Mouse (Mus musculus): ENCODE measurements around the gene Hyls1. TPM values are rescaled to one million over a fixed set of nuclear protein-coding genes. Genes with fewer than 3 reads are reported as not detected.

The Hyls1 gene
- polyA plus RNA-seq, 1 experiment, result 21.1 TPM

DNA sequence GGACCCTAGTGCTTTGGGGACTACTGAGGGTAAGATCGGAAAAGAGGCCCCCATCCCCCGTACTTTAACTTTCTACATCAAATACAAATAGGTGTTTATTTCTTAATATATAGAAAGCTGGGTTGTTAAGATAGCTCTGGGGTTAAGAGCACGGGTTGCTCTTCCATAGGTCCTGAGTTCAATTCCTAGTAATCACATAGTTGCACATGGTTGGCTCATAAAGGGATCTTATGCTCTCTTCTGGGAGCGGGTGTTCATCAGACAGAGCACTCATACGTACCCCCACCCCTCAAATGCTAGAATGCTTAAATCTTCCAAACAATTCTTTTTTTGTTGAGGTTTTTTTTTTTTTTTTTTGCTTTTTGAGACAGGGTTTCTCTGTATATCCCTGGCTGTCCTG, 465 bp upstream of the Hyls1 start:
- no peak for TF ChIP-seq CTCF (IDR thresholded peaks at IDR 0.05; ENCODE audit: control insufficient read depth, insufficient read depth, low read length)
- TF ChIP-seq POLR2A (IDR thresholded peaks at IDR 0.05; ENCODE audit: borderline replicate concordance, control insufficient read depth, low read depth, low read length), result no peak
- no peak overlapping the region for H3K4me3 ChIP-seq (replicated peaks; ENCODE audit: control insufficient read depth, low read depth, low read length)
- H3K4me1 ChIP-seq (ENCODE audit: control insufficient read depth, insufficient read depth, low read length), result no peaks in the 10 kb centered on the region; the same call in 1 of the 2 replicates
- WGBS, result 13% methylated on average over 5 of the region's 5 CpGs
- H3K27ac ChIP-seq (ENCODE audit: control insufficient read depth, insufficient read depth, low read depth, low read length, poor library complexity), result no peak overlapping the region; the same call in 1 of the 2 replicates

GRCm38 (mm10) chr9:35567995-35568394, 2.2 kb downstream of the Hyls1 start:
- 88% methylated on average over 3 of the region's 3 CpGs for WGBS
- no peak overlapping the region for H3K4me3 ChIP-seq (replicated peaks; ENCODE audit: control insufficient read depth, low read depth, low read length)
- TF ChIP-seq CTCF (IDR thresholded peaks at IDR 0.05; ENCODE audit: control insufficient read depth, insufficient read depth, low read length) (no peak), POLR2A (IDR thresholded peaks at IDR 0.05; ENCODE audit: borderline replicate concordance, control insufficient read depth, low read depth, low read length) (no peak)
- H3K4me1 ChIP-seq (ENCODE audit: control insufficient read depth, insufficient read depth, low read length), result no peaks in the 10 kb centered on the region; the same call in 1 of the 2 replicates
- H3K27ac ChIP-seq (ENCODE audit: control insufficient read depth, insufficient read depth, low read depth, low read length, poor library complexity), result no peak overlapping the region

DNA sequence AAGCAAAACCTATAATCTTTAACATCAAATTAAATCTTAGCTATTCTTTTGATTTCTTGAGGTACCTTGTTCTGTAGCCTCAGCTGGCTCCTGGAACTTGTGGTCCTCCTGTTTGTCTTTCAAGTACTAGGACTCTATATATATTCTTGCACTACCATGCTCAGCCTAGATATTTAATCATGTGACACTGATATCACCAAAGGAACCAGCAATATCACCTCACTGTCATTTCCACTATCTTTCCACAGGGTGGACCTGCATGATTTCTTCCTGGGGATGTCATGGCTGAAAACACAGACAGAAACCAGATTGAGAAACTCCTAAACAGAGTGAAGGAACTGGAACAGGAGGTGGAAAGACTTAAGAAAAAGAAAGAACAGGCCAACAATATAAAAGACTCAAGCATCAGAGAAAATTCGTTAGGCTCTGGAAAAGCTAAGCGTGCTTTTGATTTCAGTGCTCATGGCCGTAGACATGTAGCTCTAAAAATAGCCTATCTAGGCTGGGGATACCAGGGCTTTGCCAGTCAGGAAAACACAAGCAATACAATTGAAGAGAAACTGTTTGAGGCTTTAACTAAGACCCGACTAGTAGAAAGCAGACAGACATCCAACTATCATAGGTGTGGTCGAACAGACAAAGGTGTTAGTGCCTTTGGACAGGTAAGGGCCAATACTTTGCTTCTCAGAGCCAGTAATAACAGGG, 5.5 kb downstream of the Hyls1 start:
- no peak overlapping the region for H3K27ac ChIP-seq (ENCODE audit: control insufficient read depth, insufficient read depth, low read depth, low read length, poor library complexity)
- no peak overlapping the region for H3K4me3 ChIP-seq (replicated peaks; ENCODE audit: control insufficient read depth, low read depth, low read length)
- TF ChIP-seq CTCF (IDR thresholded peaks at IDR 0.05; ENCODE audit: control insufficient read depth, insufficient read depth, low read length), result no peak
- WGBS, result 88% methylated on average over 5 of the region's 5 CpGs
- no peaks in the 10 kb centered on the region for H3K4me1 ChIP-seq (ENCODE audit: control insufficient read depth, insufficient read depth, low read length)

DNA sequence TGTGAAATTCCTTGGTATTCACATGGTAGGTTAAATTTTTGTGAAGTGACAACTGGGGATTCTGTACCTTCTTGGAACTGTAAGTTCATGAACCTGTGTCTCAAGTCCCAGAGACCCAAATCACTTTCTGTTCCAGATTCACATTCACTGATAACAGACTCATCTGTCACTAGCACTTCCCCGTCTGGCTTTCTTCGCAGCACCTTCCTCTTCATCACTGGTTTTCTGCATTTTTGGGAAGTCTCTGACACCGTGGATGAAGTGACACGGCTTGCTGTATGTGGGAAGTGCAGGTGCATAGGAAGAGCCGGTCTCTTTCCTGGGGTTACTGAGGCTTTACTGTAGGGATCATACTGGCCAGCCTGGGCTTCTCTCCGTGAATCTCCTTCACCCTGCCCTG, 8.6 kb downstream of the Hyls1 start:
- Histone ChIP-seq H3K27ac (ENCODE audit: control insufficient read depth, insufficient read depth, low read depth, low read length, poor library complexity) (no peak overlapping the region), H3K4me1 (ENCODE audit: control insufficient read depth, insufficient read depth, low read length) (no peaks in the 10 kb centered on the region), H3K4me3 (replicated peaks; ENCODE audit: control insufficient read depth, low read depth, low read length) (no peak overlapping the region)
- 45% methylated on average over 6 of the region's 6 CpGs for WGBS
- TF ChIP-seq CTCF (IDR thresholded peaks at IDR 0.05; ENCODE audit: control insufficient read depth, insufficient read depth, low read length) (no peak), POLR2A (IDR thresholded peaks at IDR 0.05; ENCODE audit: borderline replicate concordance, control insufficient read depth, low read depth, low read length) (no peak)

DNA sequence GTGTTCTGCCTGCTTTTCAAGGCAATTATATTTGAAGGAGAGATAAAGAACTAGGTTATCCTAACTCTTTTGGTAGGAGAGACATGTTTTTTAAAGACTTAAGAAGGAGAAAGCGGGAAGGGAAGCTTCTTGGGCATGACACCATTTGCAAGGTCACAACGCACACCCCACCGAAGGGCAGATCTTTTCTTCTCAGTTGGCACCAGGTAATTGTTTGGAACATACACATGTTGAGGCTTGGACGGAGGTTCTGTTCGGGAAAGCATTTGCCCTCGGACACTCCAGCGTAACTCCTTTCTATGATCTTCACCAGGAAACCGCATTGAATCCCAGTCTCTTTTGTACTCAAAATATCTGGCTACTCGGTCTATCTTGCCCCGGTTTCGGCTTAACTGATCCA, 9.1 kb downstream of the Hyls1 start:
- H3K4me1 ChIP-seq (ENCODE audit: control insufficient read depth, insufficient read depth, low read length), result no peaks in the 10 kb centered on the region
- 92% methylated on average over 11 of the region's 11 CpGs for WGBS
- TF ChIP-seq POLR2A (IDR thresholded peaks at IDR 0.05; ENCODE audit: borderline replicate concordance, control insufficient read depth, low read depth, low read length), result no peak
- no peak for TF ChIP-seq CTCF (IDR thresholded peaks at IDR 0.05; ENCODE audit: control insufficient read depth, insufficient read depth, low read length)

DNA sequence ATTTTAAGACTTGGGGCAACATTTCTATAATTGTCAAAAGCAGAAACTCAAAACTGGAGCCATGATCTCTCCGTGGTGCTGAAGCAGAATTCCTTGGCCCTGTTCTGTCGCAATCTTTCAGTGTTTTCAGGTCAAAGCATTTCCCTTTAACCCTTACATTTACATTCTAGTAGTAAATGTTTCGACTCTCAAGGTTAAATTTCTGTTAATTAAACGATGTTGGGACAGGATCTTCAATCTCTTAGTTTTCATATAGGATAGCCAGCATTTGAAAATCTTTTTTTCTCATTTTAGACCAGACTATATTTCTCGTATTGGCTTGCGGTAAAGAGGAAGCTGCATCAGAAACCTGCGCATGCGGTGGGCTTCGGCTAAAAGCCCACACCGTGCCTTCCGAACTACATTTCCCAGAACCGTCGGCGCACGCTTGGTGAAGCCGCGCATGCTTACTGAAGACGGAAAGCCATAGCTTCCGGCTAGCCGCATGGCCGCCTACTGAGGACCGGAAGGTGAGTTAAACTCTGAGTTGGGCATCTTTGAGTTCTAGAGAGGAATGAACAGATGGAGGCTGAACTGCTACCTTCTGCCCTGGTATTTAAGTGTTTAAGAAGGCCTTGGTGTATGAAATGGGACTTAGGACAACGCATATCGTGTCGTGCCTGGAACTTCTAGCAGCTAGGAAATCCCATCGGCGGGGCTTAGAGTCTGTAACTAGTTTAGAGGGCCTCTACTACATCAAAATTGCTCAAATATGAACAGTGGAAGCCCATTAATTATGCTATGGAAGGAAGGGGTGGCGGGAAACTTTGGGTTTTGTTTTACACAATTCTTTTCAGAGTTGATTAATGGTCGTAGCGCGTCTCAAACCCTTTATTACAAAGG, 10.9 kb downstream of the Hyls1 start:
- under 1% methylated on average over 31 of the region's 31 CpGs for WGBS
- Histone ChIP-seq H3K4me1 (ENCODE audit: control insufficient read depth, insufficient read depth, low read length) (no peaks in the 10 kb centered on the region), H3K4me3 (replicated peaks; ENCODE audit: control insufficient read depth, low read depth, low read length) (peak overlapping the region; percentile 81), H3K27ac (ENCODE audit: control insufficient read depth, insufficient read depth, low read depth, low read length, poor library complexity) (no peak overlapping the region)
- TF ChIP-seq CTCF (IDR thresholded peaks at IDR 0.05; ENCODE audit: control insufficient read depth, insufficient read depth, low read length) (no peak), POLR2A (IDR thresholded peaks at IDR 0.05; ENCODE audit: borderline replicate concordance, control insufficient read depth, low read depth, low read length) (peak; percentile 51; the same call in 1 of the 2 replicates)

More for the DNA sequence above, 9.1 kb downstream of the Hyls1 start:
- no peak overlapping the region for H3K27ac ChIP-seq (ENCODE audit: control insufficient read depth, insufficient read depth, low read depth, low read length, poor library complexity)
- no peak overlapping the region for H3K4me3 ChIP-seq (replicated peaks; ENCODE audit: control insufficient read depth, low read depth, low read length)

DNA sequence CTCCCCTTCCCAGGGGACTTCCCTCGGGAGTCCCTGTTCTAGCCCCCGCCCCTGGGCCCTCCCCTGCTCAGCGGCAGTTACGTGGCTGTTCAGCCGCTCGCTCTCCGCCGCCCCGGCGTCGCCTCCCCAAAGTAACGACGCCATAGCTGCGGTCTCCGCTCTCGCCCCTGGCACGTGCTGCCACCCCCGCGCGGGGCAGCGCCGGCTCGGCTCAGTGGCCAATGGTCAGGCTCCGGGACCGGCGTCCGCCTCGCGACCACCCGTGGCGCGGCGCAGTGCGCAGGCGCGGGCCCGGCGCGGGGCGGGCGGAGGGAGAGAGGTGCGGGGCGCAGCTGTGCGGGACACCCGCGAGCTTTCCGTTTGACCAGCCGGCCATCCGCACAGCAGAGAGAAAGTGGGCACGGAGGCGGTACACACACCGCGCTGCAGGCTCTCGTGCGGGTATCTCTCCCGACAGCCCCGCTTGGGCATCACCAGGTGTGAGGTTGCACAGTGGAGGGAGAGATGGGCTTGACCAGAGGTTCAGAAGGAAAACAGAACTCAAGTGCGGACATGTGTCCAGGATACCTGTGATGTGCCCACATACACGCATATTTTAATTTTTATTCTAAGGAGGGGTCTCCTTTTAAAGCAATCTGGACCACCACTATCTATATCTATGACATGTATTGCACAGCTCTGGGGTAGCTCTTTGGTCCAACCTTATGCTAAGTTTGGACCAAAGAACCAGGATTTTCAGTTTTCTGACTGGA, 11.8 kb downstream of the Hyls1 start, which contains the start of the genes Ddx25 and Pus3:
Gene Ddx25, minus strand, starts transcription at position 272 of the 752 bp plus-strand sequence.
Gene Pus3, plus strand, starts transcription at position 339 of the 752 bp plus-strand sequence.
- Histone ChIP-seq H3K4me1 (ENCODE audit: control insufficient read depth, insufficient read depth, low read length) (no peaks in the 10 kb centered on the region), H3K27ac (ENCODE audit: control insufficient read depth, insufficient read depth, low read depth, low read length, poor library complexity) (no peak within 1 kb of the TSS), H3K4me3 (replicated peaks; ENCODE audit: control insufficient read depth, low read depth, low read length) (peak within 1 kb of the TSS; percentile 81)
- WGBS, result 2% methylated on average over 58 of the region's 59 CpGs
- TF ChIP-seq CTCF (IDR thresholded peaks at IDR 0.05; ENCODE audit: control insufficient read depth, insufficient read depth, low read length), result no peak
- TF ChIP-seq POLR2A (IDR thresholded peaks at IDR 0.05; ENCODE audit: borderline replicate concordance, control insufficient read depth, low read depth, low read length), result no peak
